Mouse (Mus musculus): ENCODE results near the gene Psmb9. TPM values are rescaled to one million over a fixed set of nuclear protein-coding genes. Genes with fewer than 3 reads are reported as not detected.

The Psmb9 gene
- polyA plus RNA-seq, 1 experiment from 2014 or later, result 4.4 TPM

DNA sequence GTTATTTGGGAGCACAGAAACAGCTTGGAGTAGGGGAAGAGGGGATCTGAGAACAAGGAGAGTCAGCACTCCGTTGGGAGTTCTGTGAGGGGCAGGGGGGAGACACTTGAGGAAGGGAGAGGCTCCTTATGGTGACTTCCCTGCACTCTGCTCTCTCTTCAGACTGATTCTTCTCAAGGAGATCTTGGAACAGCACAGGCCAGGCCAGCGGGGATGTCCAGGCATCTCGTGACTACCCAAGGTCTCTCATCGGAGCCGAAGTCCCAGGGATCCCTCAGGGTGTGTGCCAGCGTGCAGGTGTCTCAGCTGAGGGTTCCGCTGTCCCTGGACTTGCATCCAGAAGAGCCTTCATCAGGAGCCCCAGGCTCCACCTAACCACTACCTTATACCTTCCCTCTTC, 48.9 kb downstream of the Psmb9 start:
- Histone ChIP-seq H3K4me2 (replicated peaks; ENCODE audit: low read depth, low read length) (no peak overlapping the region), H3K4me1 (ENCODE audit: control insufficient read depth, insufficient read depth, low read length) (no peaks in the 10 kb centered on the region; the same call in 1 of the 2 replicates), H3K27ac (ENCODE audit: low read length) (no peak overlapping the region), H3K4me3 (ENCODE audit: low read depth, low read length) (no peak overlapping the region), H3K9me3 (ENCODE audit: control insufficient read depth, low read depth, low read length) (no peaks in the 10 kb centered on the region), H3K9ac (replicated peaks; ENCODE audit: low read depth, low read length) (no peak overlapping the region), H3K36me3 (ENCODE audit: control insufficient read depth, insufficient read depth, low read length) (no peaks in the 10 kb centered on the region), H3K27me3 (ENCODE audit: control insufficient read depth, insufficient read depth, low read length) (peaks cover 7% of the 10 kb centered on the region; the same call in 1 of the 2 replicates)
- 84% methylated on average over 7 of the region's 7 CpGs for WGBS
- ATAC-seq (ENCODE audit: insufficient number of reproducible peaks, insufficient read depth, low FRiP score, low read depth), result no peak

- no peaks in the 10 kb centered on the region; the same call in 1 of the 2 replicates for H3K4me1 ChIP-seq (ENCODE audit: control insufficient read depth, insufficient read depth, low read length)
These were observed 50.0 kb downstream of the Psmb9 start for GRCm38 (mm10) chr17:34137601-34138000.

GRCm38 (mm10) chr17:34135297-34136224, 52.0 kb downstream of the Psmb9 start:
- H3K4me3 ChIP-seq (ENCODE audit: low read depth, low read length), result peak overlapping the region; percentile 23
- no peak overlapping the region for H3K27ac ChIP-seq (ENCODE audit: low read length)
- H3K27me3 ChIP-seq (ENCODE audit: control insufficient read depth, insufficient read depth, low read length), result 0 out of 2 replicates have a peak, but pooled peaks cover 4% of the 10 kb centered on the region
- no peak overlapping the region for H3K9ac ChIP-seq (replicated peaks; ENCODE audit: low read depth, low read length)
- H3K4me1 ChIP-seq (ENCODE audit: control insufficient read depth, insufficient read depth, low read length), result no peaks in the 10 kb centered on the region; the same call in 1 of the 2 replicates
- H3K36me3 ChIP-seq (ENCODE audit: control insufficient read depth, insufficient read depth, low read length), result no peaks in the 10 kb centered on the region
- peak; percentile 96 for ATAC-seq (ENCODE audit: insufficient number of reproducible peaks, insufficient read depth, low FRiP score, low read depth)
- H3K9me3 ChIP-seq (ENCODE audit: control insufficient read depth, low read depth, low read length), result no peaks in the 10 kb centered on the region
- WGBS, result 6% methylated on average over 31 of the region's 31 CpGs
- H3K4me2 ChIP-seq (replicated peaks; ENCODE audit: low read depth, low read length), result peak overlapping the region; percentile 49

More at GRCm38 (mm10) chr17:34137601-34138000, 50.0 kb downstream of the Psmb9 start:
- H3K9me3 ChIP-seq (ENCODE audit: control insufficient read depth, low read depth, low read length), result no peaks in the 10 kb centered on the region
- 61% methylated on average over 7 of the region's 7 CpGs for WGBS
- no peak overlapping the region for H3K27ac ChIP-seq (ENCODE audit: low read length)
- no peaks in the 10 kb centered on the region for H3K36me3 ChIP-seq (ENCODE audit: control insufficient read depth, insufficient read depth, low read length)
- H3K4me3 ChIP-seq (ENCODE audit: low read depth, low read length), result no peak overlapping the region
- ATAC-seq (ENCODE audit: insufficient number of reproducible peaks, insufficient read depth, low FRiP score, low read depth), result no peak
- no peak overlapping the region for H3K4me2 ChIP-seq (replicated peaks; ENCODE audit: low read depth, low read length)
- H3K27me3 ChIP-seq (ENCODE audit: control insufficient read depth, insufficient read depth, low read length), result peaks cover 7% of the 10 kb centered on the region; the same call in 1 of the 2 replicates
- no peak overlapping the region for H3K9ac ChIP-seq (replicated peaks; ENCODE audit: low read depth, low read length)

GRCm38 (mm10) chr17:34134451-34134850, 53.1 kb downstream of the Psmb9 start:
- Histone ChIP-seq H3K9me3 (ENCODE audit: control insufficient read depth, low read depth, low read length) (no peaks in the 10 kb centered on the region), H3K4me3 (ENCODE audit: low read depth, low read length) (no peak overlapping the region), H3K4me2 (replicated peaks; ENCODE audit: low read depth, low read length) (no peak overlapping the region), H3K4me1 (ENCODE audit: control insufficient read depth, insufficient read depth, low read length) (no peaks in the 10 kb centered on the region), H3K36me3 (ENCODE audit: control insufficient read depth, insufficient read depth, low read length) (no peaks in the 10 kb centered on the region), H3K27ac (ENCODE audit: low read length) (no peak overlapping the region), H3K27me3 (ENCODE audit: control insufficient read depth, insufficient read depth, low read length) (0 out of 2 replicates have a peak, but pooled peaks cover 4% of the 10 kb centered on the region), H3K9ac (replicated peaks; ENCODE audit: low read depth, low read length) (no peak overlapping the region)
- 86% methylated on average over 3 of the region's 3 CpGs for WGBS
- ATAC-seq (ENCODE audit: insufficient number of reproducible peaks, insufficient read depth, low FRiP score, low read depth), result no peak

DNA sequence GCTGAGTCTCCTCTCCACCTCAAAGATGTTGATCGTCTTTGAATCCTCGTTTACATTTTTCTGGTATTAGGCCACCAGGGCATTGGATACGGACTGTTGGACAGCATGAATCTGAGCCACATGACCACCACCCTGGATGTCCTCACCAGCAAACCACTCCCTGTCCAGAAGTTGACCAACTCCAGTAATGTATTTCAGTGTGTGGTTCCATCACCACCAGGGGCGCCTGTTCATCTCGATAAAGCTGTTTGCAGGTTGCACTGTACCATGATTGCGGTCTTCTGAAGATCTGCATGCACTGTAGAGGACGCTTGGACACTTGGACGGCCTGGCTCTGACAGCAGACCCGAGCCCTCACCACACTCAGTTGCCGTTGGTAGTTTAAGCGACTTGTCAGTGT, 54.3 kb downstream of the Psmb9 start:
- Histone ChIP-seq H3K9me3 (ENCODE audit: control insufficient read depth, low read depth, low read length) (no peaks in the 10 kb centered on the region), H3K4me3 (ENCODE audit: low read depth, low read length) (no peak overlapping the region), H3K27ac (ENCODE audit: low read length) (no peak overlapping the region), H3K36me3 (ENCODE audit: control insufficient read depth, insufficient read depth, low read length) (no peaks in the 10 kb centered on the region), H3K9ac (replicated peaks; ENCODE audit: low read depth, low read length) (no peak overlapping the region), H3K4me2 (replicated peaks; ENCODE audit: low read depth, low read length) (no peak overlapping the region), H3K27me3 (ENCODE audit: control insufficient read depth, insufficient read depth, low read length) (0 out of 2 replicates have a peak, but pooled peaks cover 2% of the 10 kb centered on the region), H3K4me1 (ENCODE audit: control insufficient read depth, insufficient read depth, low read length) (peaks cover 7% of the 10 kb centered on the region)
- no peak for ATAC-seq (ENCODE audit: insufficient number of reproducible peaks, insufficient read depth, low FRiP score, low read depth)
- WGBS, result 77% methylated on average over 11 of the region's 11 CpGs

Other genes starting within 250 kb of the Psmb9 start
- 141 and 152 TPM in 2 replicates for gene Pfdn6, start 247.4 kb downstream of the Psmb9 start, polyA plus RNA-seq (2014; fragmentation: Nextera tagmentation; extraction: Ambion mirVana)
- gene Wdr46, start 247.1 kb downstream of the Psmb9 start, polyA plus RNA-seq (2014; fragmentation: Nextera tagmentation; extraction: Ambion mirVana), result 19.0 and 23.0 TPM in 2 replicates
- 2.8 and 2.9 TPM in 2 replicates for gene B3galt4, start 236.3 kb downstream of the Psmb9 start, polyA plus RNA-seq (2014; fragmentation: Nextera tagmentation; extraction: Ambion mirVana)
- gene Vps52, start 232.0 kb downstream of the Psmb9 start, polyA plus RNA-seq (2014; fragmentation: Nextera tagmentation; extraction: Ambion mirVana), result 31.5 and 34.8 TPM in 2 replicates
- 2,047 and 2,164 TPM in 2 replicates for gene Rps18, start 231.8 kb downstream of the Psmb9 start, polyA plus RNA-seq (2014; fragmentation: Nextera tagmentation; extraction: Ambion mirVana)
- gene H2-K1, start 187.4 kb downstream of the Psmb9 start, polyA plus RNA-seq (2014; fragmentation: Nextera tagmentation; extraction: Ambion mirVana), result 38.3 and 38.8 TPM in 2 replicates
- 7.5 and 8.6 TPM in 2 replicates for gene Ring1, start 163.1 kb downstream of the Psmb9 start, polyA plus RNA-seq (2014; fragmentation: Nextera tagmentation; extraction: Ambion mirVana)
- gene H2-Ke6, start 159.7 kb downstream of the Psmb9 start, polyA plus RNA-seq (2014; fragmentation: Nextera tagmentation; extraction: Ambion mirVana), result 41.7 and 44.9 TPM in 2 replicates
- 81.3 and 91.7 TPM in 2 replicates for gene Slc39a7, start 156.1 kb downstream of the Psmb9 start, polyA plus RNA-seq (2014; fragmentation: Nextera tagmentation; extraction: Ambion mirVana)
- 21.7 and 22.4 TPM in 2 replicates for gene Rxrb, start 156.0 kb downstream of the Psmb9 start, polyA plus RNA-seq (2014; fragmentation: Nextera tagmentation; extraction: Ambion mirVana)
- 0.32 and 1.2 TPM in 2 replicates for gene Col11a2, start 148.3 kb downstream of the Psmb9 start, polyA plus RNA-seq (2014; fragmentation: Nextera tagmentation; extraction: Ambion mirVana)
- gene H2-Oa, start 95.4 kb downstream of the Psmb9 start, polyA plus RNA-seq (2014; fragmentation: Nextera tagmentation; extraction: Ambion mirVana), result 0.65 and 1.1 TPM in 2 replicates
- 11.9 and 15.1 TPM in 2 replicates for gene H2-DMa, start 68.2 kb downstream of the Psmb9 start, polyA plus RNA-seq (2014; fragmentation: Nextera tagmentation; extraction: Ambion mirVana)
- gene Brd2, start 65.1 kb downstream of the Psmb9 start, polyA plus RNA-seq (2014; fragmentation: Nextera tagmentation; extraction: Ambion mirVana), result 150 and 152 TPM in 2 replicates
- 0.35 and 0.38 TPM in 2 replicates for gene H2-DMb2, start 44.5 kb downstream of the Psmb9 start, polyA plus RNA-seq (2014; fragmentation: Nextera tagmentation; extraction: Ambion mirVana)
- 1.4 and 1.6 TPM in 2 replicates for gene H2-DMb1, start 34.7 kb downstream of the Psmb9 start, polyA plus RNA-seq (2014; fragmentation: Nextera tagmentation; extraction: Ambion mirVana)
- gene Tap1, start 211 bp downstream of the Psmb9 start, polyA plus RNA-seq (2014; fragmentation: Nextera tagmentation; extraction: Ambion mirVana), result 5.2 and 7.2 TPM in 2 replicates
- gene Psmb8, start 10.0 kb upstream of the Psmb9 start, polyA plus RNA-seq (2014; fragmentation: Nextera tagmentation; extraction: Ambion mirVana), result 5.9 and 8.3 TPM in 2 replicates
- 1.6 and 2.4 TPM in 2 replicates for gene Tap2, start 15.8 kb upstream of the Psmb9 start, polyA plus RNA-seq (2014; fragmentation: Nextera tagmentation; extraction: Ambion mirVana)
- gene H2-Ob, start 51.1 kb upstream of the Psmb9 start, polyA plus RNA-seq (2014; fragmentation: Nextera tagmentation; extraction: Ambion mirVana), result 0.54 TPM in 1 of 2 replicates, not detected in the other
- 9.4 and 12.6 TPM in 2 replicates for gene H2-Ab1, start 69.9 kb upstream of the Psmb9 start, polyA plus RNA-seq (2014; fragmentation: Nextera tagmentation; extraction: Ambion mirVana)
- 3.0 and 4.4 TPM in 2 replicates for gene H2-Aa, start 100.1 kb upstream of the Psmb9 start, polyA plus RNA-seq (2014; fragmentation: Nextera tagmentation; extraction: Ambion mirVana)
- 2.8 and 2.9 TPM in 2 replicates for gene H2-Eb1, start 118.1 kb upstream of the Psmb9 start, polyA plus RNA-seq (2014; fragmentation: Nextera tagmentation; extraction: Ambion mirVana)
- not detected in 2 replicates for gene H2-Eb2, start 137.9 kb upstream of the Psmb9 start, polyA plus RNA-seq (2014; fragmentation: Nextera tagmentation; extraction: Ambion mirVana)
- gene Btnl2, start 167.1 kb upstream of the Psmb9 start, polyA plus RNA-seq (2014; fragmentation: Nextera tagmentation; extraction: Ambion mirVana), result 0.10 and 0.13 TPM in 2 replicates
- not detected in 2 replicates for gene Btnl1, start 189.4 kb upstream of the Psmb9 start, polyA plus RNA-seq (2014; fragmentation: Nextera tagmentation; extraction: Ambion mirVana)
- 0.85 and 1.2 TPM in 2 replicates for gene BC051142, start 211.1 kb upstream of the Psmb9 start, polyA plus RNA-seq (2014; fragmentation: Nextera tagmentation; extraction: Ambion mirVana)

Data from stomach, embryonic 14.5 days (tissue).